Mouse (Mus musculus): Measurements from ENCODE around the gene Stub1. TPM values are rescaled to one million over a fixed set of nuclear protein-coding genes. Genes with fewer than 3 reads are reported as not detected.

Gene Stub1
- polyA plus RNA-seq, 1 experiment from 2014 or later, result 308 TPM

GRCm38 (mm10) chr17:25786781-25787504 lies 46.3 kb downstream of the Stub1 start:
- Histone ChIP-seq H3K4me3 (no peak overlapping the region), H3K27ac (replicated peaks) (no peak overlapping the region), H3K4me1 (peaks cover 34% of the 10 kb centered on the region), H3K27me3 (no peaks in the 10 kb centered on the region), H3K36me3 (peaks cover 22% of the 10 kb centered on the region), H3K4me2 (replicated peaks) (no peak overlapping the region), H3K9ac (replicated peaks) (no peak overlapping the region), H3K9me3 (no peaks in the 10 kb centered on the region)
- ATAC-seq (replicated peaks), result no peak
- 90% methylated on average over 9 of the region's 9 CpGs for WGBS

- peak within 1 kb of the TSS; percentile 71 for H3K9ac ChIP-seq (replicated peaks)
- H3K27me3 ChIP-seq, result no peaks in the 10 kb centered on the region
- no peak for ATAC-seq (replicated peaks)
- peak within 1 kb of the TSS; percentile 68 for H3K4me3 ChIP-seq
- peaks cover 29% of the 10 kb centered on the region for H3K4me1 ChIP-seq
- peak within 1 kb of the TSS; percentile 63 for H3K4me2 ChIP-seq (replicated peaks)
- WGBS, result 86% methylated on average over 3 of the region's 3 CpGs
- peak within 1 kb of the TSS; percentile 88 for H3K27ac ChIP-seq (replicated peaks)
- no peaks in the 10 kb centered on the region for H3K9me3 ChIP-seq
- peaks cover 28% of the 10 kb centered on the region for H3K36me3 ChIP-seq
Measured at GRCm38 (mm10) chr17:25786280-25786679, 46.9 kb downstream of the Stub1 start, which contains the start of gene Ccdc78. Gene Ccdc78, plus strand, starts transcription at chr17:25786580.

- Histone ChIP-seq H3K27ac (replicated peaks) (peak within 1 kb of the TSS; percentile 88), H3K4me2 (replicated peaks) (peak within 1 kb of the TSS; percentile 63), H3K36me3 (peaks cover 38% of the 10 kb centered on the region), H3K4me1 (peaks cover 21% of the 10 kb centered on the region), H3K4me3 (peak within 1 kb of the TSS; percentile 68), H3K27me3 (no peaks in the 10 kb centered on the region), H3K9ac (replicated peaks) (peak within 1 kb of the TSS; percentile 71), H3K9me3 (no peaks in the 10 kb centered on the region)
- ATAC-seq (replicated peaks), result peak; percentile 82
- WGBS, result under 1% methylated on average over 23 of the region's 23 CpGs
Measured at GRCm38 (mm10) chr17:25785281-25785745, 47.9 kb downstream of the Stub1 start, which contains the start of gene Haghl. Gene Haghl, minus strand, starts transcription at chr17:25785673.

GRCm38 (mm10) chr17:25783861-25784574 lies 49.2 kb downstream of the Stub1 start:
- Histone ChIP-seq H3K9ac (replicated peaks) (peak overlapping the region; percentile 71), H3K4me2 (replicated peaks) (peak overlapping the region; percentile 63), H3K27me3 (no peaks in the 10 kb centered on the region), H3K4me3 (peak overlapping the region; percentile 68), H3K36me3 (peaks cover 39% of the 10 kb centered on the region), H3K4me1 (peaks cover 21% of the 10 kb centered on the region), H3K27ac (replicated peaks) (no peak overlapping the region), H3K9me3 (no peaks in the 10 kb centered on the region)
- WGBS, result 80% methylated on average over 15 of the region's 15 CpGs
- no peak for ATAC-seq (replicated peaks)

GRCm38 (mm10) chr17:25783086-25783485 lies 50.1 kb downstream of the Stub1 start:
- H3K9ac ChIP-seq (replicated peaks), result no peak overlapping the region
- peaks cover 39% of the 10 kb centered on the region for H3K36me3 ChIP-seq
- no peaks in the 10 kb centered on the region for H3K9me3 ChIP-seq
- no peak overlapping the region for H3K4me2 ChIP-seq (replicated peaks)
- no peaks in the 10 kb centered on the region for H3K27me3 ChIP-seq
- H3K4me3 ChIP-seq, result no peak overlapping the region
- no peak for ATAC-seq (replicated peaks)
- WGBS, result 74% methylated on average over 7 of the region's 7 CpGs
- H3K27ac ChIP-seq (replicated peaks), result no peak overlapping the region
- H3K4me1 ChIP-seq, result peaks cover 21% of the 10 kb centered on the region

GRCm38 (mm10) chr17:25781339-25781738 lies 51.9 kb downstream of the Stub1 start:
- Histone ChIP-seq H3K27ac (replicated peaks) (no peak overlapping the region), H3K36me3 (peaks cover 43% of the 10 kb centered on the region), H3K4me2 (replicated peaks) (no peak overlapping the region), H3K9ac (replicated peaks) (no peak overlapping the region), H3K4me3 (no peak overlapping the region), H3K4me1 (peaks cover 21% of the 10 kb centered on the region), H3K9me3 (no peaks in the 10 kb centered on the region), H3K27me3 (no peaks in the 10 kb centered on the region)
- 86% methylated on average over 6 of the region's 6 CpGs for WGBS
- ATAC-seq (replicated peaks), result no peak

Small RNAs within 50 kb of the gene (microRNA-seq; reads per million reads assigned to microRNA genes)
- gene Mir3082 (not detected), gene Mir6966 (not detected)

Other genes with a start within 250 kb of the Stub1 start
- gene Gng13, start 116.2 kb downstream of the Stub1 start, polyA plus RNA-seq (2015; fragmentation: Nextera tagmentation; extraction: Ambion mirVana), result 1.6 and 1.7 TPM in 2 replicates
- 14.5 and 14.8 TPM in 2 replicates for gene Chtf18, start 106.0 kb downstream of the Stub1 start, polyA plus RNA-seq (2015; fragmentation: Nextera tagmentation; extraction: Ambion mirVana)
- 24.2 and 26.3 TPM in 2 replicates for gene Rpusd1, start 105.7 kb downstream of the Stub1 start, polyA plus RNA-seq (2015; fragmentation: Nextera tagmentation; extraction: Ambion mirVana)
- gene Mslnl, start 97.4 kb downstream of the Stub1 start, polyA plus RNA-seq (2015; fragmentation: Nextera tagmentation; extraction: Ambion mirVana), result not detected in 2 replicates
- gene Msln, start 79.0 kb downstream of the Stub1 start, polyA plus RNA-seq (2015; fragmentation: Nextera tagmentation; extraction: Ambion mirVana), result 0.31 and 0.72 TPM in 2 replicates
- gene Narfl, start 59.6 kb downstream of the Stub1 start, polyA plus RNA-seq (2015; fragmentation: Nextera tagmentation; extraction: Ambion mirVana), result 30.9 and 31.2 TPM in 2 replicates
- 115 and 121 TPM in 2 replicates for gene Haghl, start 47.7 kb downstream of the Stub1 start, polyA plus RNA-seq (2015; fragmentation: Nextera tagmentation; extraction: Ambion mirVana)
- gene Ccdc78, start 46.8 kb downstream of the Stub1 start, polyA plus RNA-seq (2015; fragmentation: Nextera tagmentation; extraction: Ambion mirVana), result 0.17 and 0.26 TPM in 2 replicates
- 71.4 and 84.2 TPM in 2 replicates for gene Fam173a, start 40.5 kb downstream of the Stub1 start, polyA plus RNA-seq (2015; fragmentation: Nextera tagmentation; extraction: Ambion mirVana)
- gene AC134908.4, start 37.7 kb downstream of the Stub1 start, polyA plus RNA-seq (2015; fragmentation: Nextera tagmentation; extraction: Ambion mirVana), result not detected in 2 replicates
- gene Metrn, start 36.3 kb downstream of the Stub1 start, polyA plus RNA-seq (2015; fragmentation: Nextera tagmentation; extraction: Ambion mirVana), result 31.4 and 37.3 TPM in 2 replicates
- 33.2 and 35.3 TPM in 2 replicates for gene Fbxl16, start 24.3 kb downstream of the Stub1 start, polyA plus RNA-seq (2015; fragmentation: Nextera tagmentation; extraction: Ambion mirVana)
- 34.2 and 34.3 TPM in 2 replicates for gene Wdr24, start 9.8 kb downstream of the Stub1 start, polyA plus RNA-seq (2015; fragmentation: Nextera tagmentation; extraction: Ambion mirVana)
- gene Jmjd8, start 4.5 kb downstream of the Stub1 start, polyA plus RNA-seq (2015; fragmentation: Nextera tagmentation; extraction: Ambion mirVana), result 65.9 and 67.0 TPM in 2 replicates
- 29.1 and 30.8 TPM in 2 replicates for gene Rhbdl1, start 3.9 kb upstream of the Stub1 start, polyA plus RNA-seq (2015; fragmentation: Nextera tagmentation; extraction: Ambion mirVana)
- gene Gm20683, start 8.4 kb upstream of the Stub1 start, polyA plus RNA-seq (2015; fragmentation: Nextera tagmentation; extraction: Ambion mirVana), result 8.3 and 10.1 TPM in 2 replicates
- gene Rhot2, start 11.4 kb upstream of the Stub1 start, polyA plus RNA-seq (2015; fragmentation: Nextera tagmentation; extraction: Ambion mirVana), result 15.2 and 16.1 TPM in 2 replicates
- gene Wdr90, start 28.1 kb upstream of the Stub1 start, polyA plus RNA-seq (2015; fragmentation: Nextera tagmentation; extraction: Ambion mirVana), result 18.8 and 24.8 TPM in 2 replicates
- gene Mcrip2, start 35.4 kb upstream of the Stub1 start, polyA plus RNA-seq (2015; fragmentation: Nextera tagmentation; extraction: Ambion mirVana), result 14.4 and 16.7 TPM in 2 replicates
- 61.8 and 62.0 TPM in 2 replicates for gene Mettl26, start 41.7 kb upstream of the Stub1 start, polyA plus RNA-seq (2015; fragmentation: Nextera tagmentation; extraction: Ambion mirVana)
- gene Wfikkn1, start 47.5 kb upstream of the Stub1 start, polyA plus RNA-seq (2015; fragmentation: Nextera tagmentation; extraction: Ambion mirVana), result 0.55 and 0.60 TPM in 2 replicates
- 50.8 and 52.6 TPM in 2 replicates for gene Rab40c, start 86.3 kb upstream of the Stub1 start, polyA plus RNA-seq (2015; fragmentation: Nextera tagmentation; extraction: Ambion mirVana)
- gene Pigq, start 111.5 kb upstream of the Stub1 start, polyA plus RNA-seq (2015; fragmentation: Nextera tagmentation; extraction: Ambion mirVana), result 51.7 and 53.4 TPM in 2 replicates
- not detected in 2 replicates for gene Nhlrc4, start 111.6 kb upstream of the Stub1 start, polyA plus RNA-seq (2015; fragmentation: Nextera tagmentation; extraction: Ambion mirVana)
- gene A930017K11Rik, start 119.2 kb upstream of the Stub1 start, polyA plus RNA-seq (2015; fragmentation: Nextera tagmentation; extraction: Ambion mirVana), result 0.09 TPM in 1 of 2 replicates, not detected in the other
- gene Capn15, start 152.4 kb upstream of the Stub1 start, polyA plus RNA-seq (2015; fragmentation: Nextera tagmentation; extraction: Ambion mirVana), result 23.9 and 24.8 TPM in 2 replicates
- 34.0 and 36.3 TPM in 2 replicates for gene Rab11fip3, start 236.2 kb upstream of the Stub1 start, polyA plus RNA-seq (2015; fragmentation: Nextera tagmentation; extraction: Ambion mirVana)

Data from forebrain, embryonic 15.5 days (tissue).